Mouse (Mus musculus) retina, postnatal 7 days (tissue): ENCODE measurements at regions not wholly inside any gene's neighbourhood (a gene's known extent, or its start where the extent isn't known, plus 50 kb on each side); places are given as distances from the start of the nearest gene placed in this dataset.

ENCODE experiments used
- DNase-seq: peaks from one replicate; pipeline ENCODE4 v3.0.0-alpha.2; 2012; ENCODE audit warnings: low read depth, low spot score

- no peak for DNase-seq
Observed at GRCm38 (mm10) chr1:127152840-127153239, 52.0 kb upstream of the Mgat5 start.

GRCm38 (mm10) chr1:127135521-127135920 lies 69.3 kb upstream of the Mgat5 start:
- no peak for DNase-seq

GRCm38 (mm10) chr1:127131871-127132270 lies 72.9 kb upstream of the Mgat5 start:
- DNase-seq, result no peak

DNA sequence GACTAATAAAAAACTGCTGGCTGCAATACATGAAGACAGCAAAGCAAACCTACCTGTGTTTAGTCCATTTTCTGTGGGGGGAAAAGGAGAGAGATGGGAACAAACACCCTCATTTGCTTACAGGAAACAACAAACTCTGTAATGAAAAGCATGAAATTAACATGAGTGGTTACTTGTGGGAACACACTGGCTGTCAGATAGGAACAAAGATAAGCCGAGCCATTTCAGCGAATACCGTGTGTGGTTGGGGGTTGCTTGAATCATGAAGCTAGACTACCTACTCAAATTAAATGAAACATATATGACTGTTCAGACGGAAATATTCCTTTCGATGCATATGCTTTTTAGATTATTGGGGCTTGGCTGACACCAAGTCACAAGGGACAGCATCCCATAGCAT lies 80.0 kb upstream of the Mgat5 start:
- DNase-seq, result no peak

GRCm38 (mm10) chr1:127118019-127118418 lies 86.8 kb upstream of the Mgat5 start:
- DNase-seq, result no peak

DNA sequence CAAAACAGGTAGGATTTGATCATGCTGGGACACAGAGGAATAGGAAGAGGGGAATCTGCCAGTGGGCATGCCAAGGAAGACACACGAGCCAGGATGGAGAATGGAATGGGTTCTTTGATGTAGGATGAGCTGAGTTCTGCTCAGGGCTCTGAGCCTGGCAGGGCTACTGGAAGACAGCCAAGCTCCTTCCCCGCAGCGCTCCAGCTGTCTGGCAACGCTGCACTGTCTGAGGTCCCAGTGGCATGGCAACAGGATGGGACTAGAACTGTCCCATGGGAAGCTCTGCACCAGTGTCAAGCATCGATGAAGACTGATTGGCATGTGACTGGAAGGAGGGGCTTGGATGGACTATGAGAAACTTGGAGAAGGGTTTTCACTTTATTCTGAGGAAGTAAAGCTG lies 97.3 kb upstream of the Mgat5 start:
- DNase-seq, result peak; percentile 21

DNA sequence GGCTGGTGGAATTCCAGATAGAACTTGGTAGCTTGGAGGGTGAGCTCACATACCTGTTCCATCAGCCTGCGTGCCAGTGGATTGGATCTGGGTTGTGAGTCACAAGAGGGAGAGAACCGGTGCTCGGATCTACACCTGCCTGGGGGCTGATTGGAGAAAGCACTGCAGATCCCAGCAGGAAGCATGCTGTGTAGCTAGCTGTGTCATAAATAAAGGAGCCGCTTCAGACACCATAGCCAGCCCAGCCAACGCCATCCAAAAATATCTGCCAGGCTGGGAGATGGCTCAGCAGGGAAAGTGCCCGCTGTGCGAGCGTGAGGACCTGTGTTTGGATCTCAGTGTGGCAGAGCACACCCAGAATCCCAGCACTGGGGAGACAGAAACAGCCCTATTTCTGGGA lies 99.0 kb upstream of the Mgat5 start:
- DNase-seq, result no peak

GRCm38 (mm10) chr1:127103664-127104063 lies 101.2 kb upstream of the Mgat5 start:
- DNase-seq, result peak; percentile 9

DNA sequence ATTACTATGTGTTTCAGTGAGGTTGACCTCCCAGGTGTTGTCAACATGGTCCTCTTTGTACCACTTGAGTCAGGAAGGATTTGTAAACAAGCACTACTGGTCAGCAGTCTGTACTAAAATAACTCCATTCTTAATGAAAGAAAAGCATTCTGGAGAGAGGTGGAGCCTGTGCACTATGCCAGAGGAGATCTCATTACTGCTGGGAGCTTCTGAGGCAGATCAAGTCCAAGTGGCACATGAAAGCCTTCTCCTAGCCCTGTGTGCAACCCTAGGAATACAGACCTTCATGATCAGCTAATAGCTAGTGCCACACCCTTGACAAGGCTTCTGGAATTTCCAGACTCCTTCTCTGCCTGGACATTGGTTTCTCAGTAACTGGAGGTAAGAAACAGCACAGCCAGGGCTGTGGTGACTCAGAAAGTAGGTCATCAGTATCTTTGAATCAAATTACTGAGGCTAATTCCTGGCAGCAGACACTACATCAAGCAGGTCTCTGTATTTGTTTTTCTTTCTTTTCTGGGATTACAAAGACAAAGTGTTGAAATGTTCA lies 105.9 kb upstream of the Mgat5 start:
- DNase-seq, result no peak

- no peak for DNase-seq
Observed at GRCm38 (mm10) chr1:127087616-127088015, 117.2 kb upstream of the Mgat5 start.

- DNase-seq, result no peak
Observed at GRCm38 (mm10) chr1:127085988-127086387, 118.8 kb upstream of the Mgat5 start.

- no peak for DNase-seq
Observed at GRCm38 (mm10) chr1:127083761-127084308, 121.0 kb upstream of the Mgat5 start.

DNA sequence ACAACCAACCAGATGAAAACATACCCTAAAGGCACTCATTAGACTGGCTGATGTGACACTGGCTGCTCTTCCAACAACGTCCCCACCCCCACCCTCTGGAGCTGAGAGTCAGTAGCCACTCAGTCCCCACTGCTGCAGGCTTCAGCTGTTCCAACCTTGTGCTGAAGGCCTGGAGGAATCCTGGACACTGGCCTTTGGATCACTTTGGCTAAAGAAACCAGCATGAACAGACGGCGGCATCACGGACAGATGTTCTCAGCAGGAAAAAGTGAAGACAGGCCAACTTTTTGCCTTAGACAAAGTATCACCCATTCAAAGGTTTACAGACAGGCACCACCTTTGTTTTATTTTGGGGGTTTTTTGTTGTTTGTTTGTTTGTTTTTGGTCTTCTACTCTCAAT lies 125.8 kb upstream of the Mgat5 start:
- DNase-seq, result no peak

DNA sequence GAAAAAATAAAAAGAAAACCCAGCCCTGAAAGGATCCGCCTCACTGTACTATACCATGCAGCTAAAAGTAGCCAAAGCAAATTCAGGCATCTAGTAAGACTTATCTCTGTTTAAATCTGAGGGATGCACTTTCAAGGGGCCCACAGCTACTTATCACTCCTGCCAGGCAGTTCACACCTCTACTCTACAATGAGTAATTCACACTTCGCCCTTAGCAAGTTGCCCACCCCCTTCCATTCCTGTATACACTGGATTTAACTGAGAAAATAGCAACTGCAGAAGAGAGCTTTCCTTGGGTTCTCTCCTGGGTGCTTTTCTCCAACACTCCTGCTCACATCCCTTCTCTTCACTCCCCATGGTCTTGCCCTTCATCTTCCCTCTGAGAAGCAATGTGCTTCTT lies 142.4 kb upstream of the Mgat5 start:
- DNase-seq, result no peak

- no peak for DNase-seq
Observed at GRCm38 (mm10) chr1:127045711-127046420, 158.9 kb upstream of the Mgat5 start.

- no peak for DNase-seq
Observed at GRCm38 (mm10) chr1:127034748-127035147, 170.1 kb upstream of the Mgat5 start.

DNA sequence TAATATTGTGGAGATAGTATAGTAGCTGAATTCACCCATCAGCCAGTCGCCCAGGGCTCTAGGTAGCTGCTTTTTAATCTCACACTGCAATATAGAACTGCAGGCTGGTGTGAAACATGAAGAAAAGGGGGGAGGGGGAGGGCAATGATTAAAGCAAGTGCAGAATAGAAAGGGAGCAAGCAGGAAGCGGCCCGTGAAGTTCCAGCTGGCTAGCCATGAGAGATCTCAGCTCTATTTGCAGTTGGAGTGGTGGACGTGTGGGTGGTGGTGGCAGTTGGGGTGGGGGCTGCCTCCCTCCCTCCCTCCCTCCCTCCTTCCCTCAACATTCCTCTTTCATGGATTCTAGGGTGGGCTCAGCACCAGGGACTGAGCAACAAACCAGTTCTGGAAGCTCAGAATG lies 173.3 kb upstream of the Mgat5 start:
- DNase-seq, result no peak

DNA sequence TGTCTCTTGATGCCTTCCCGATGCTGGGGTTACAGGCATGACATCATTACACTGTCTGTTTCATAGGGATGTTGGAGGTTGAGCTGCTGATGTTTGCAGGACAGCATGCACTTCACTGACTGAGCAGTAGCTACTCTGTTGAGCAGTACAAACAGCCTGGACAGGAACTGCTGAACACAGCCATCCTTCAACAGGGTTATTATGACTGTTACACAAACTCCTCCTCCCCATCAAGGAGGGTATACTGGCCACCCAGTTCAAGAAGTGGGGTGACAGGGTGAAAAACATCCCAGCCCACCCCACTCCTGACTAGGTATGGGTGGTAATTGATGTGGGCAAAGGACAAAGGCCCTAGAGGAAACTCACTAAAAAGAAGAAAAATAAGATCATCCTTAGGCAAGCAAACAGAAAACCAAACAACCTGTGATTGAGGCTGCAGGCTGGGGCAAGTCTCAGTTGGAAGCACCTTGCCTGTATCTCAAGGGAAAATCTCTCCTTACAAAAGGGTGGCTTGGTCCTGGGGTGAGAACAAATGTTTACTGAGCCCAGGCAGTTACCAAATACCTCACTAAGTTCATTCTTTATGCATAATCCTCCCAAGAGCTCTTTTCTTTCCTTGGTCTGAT lies 175.8 kb upstream of the Mgat5 start:
- DNase-seq, result no peak

DNA sequence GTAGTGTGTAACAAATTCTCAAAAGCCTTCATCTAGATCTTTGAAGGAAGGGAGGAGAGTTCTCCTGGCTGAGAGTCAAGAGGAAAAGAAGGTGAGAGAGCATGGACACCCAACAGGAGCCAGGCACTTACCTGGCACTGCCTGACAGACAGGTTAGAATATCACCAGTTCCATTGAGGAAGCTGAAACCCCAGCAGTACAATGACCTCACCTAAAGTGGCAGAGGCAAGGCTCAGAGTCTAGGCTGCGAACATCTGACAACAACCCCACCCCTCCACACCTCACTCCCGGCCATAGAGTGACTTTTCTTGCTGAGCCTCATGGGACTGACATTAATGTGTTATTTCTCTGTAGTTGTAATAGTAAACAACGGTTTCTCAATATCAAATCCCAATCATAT lies 181.7 kb upstream of the Mgat5 start:
- no peak for DNase-seq

- DNase-seq, result no peak
Observed at GRCm38 (mm10) chr1:127017698-127018097, 187.1 kb upstream of the Nckap5 start.

GRCm38 (mm10) chr1:127015894-127016245 lies 185.3 kb upstream of the Nckap5 start:
- DNase-seq, result no peak

GRCm38 (mm10) chr1:127015042-127015893 lies 184.7 kb upstream of the Nckap5 start:
- DNase-seq, result no peak
